Mouse (Mus musculus) left cerebral cortex, adult 18-20 months (tissue): ENCODE data around the gene Scpep1. TPM values are rescaled to one million over a fixed set of nuclear protein-coding genes. Genes with fewer than 3 reads are reported as not detected.
A peak's percentile ranks its signal among the peaks of the same experiment; 100 is the strongest.

Experiments
- DNase-seq, 2 experiments: peaks; one replicate each; pipeline ENCODE4 v3.0.0; 2021 to 2022; ENCODE audit warnings: low spot score in 2 of 2, mixed read lengths in 1 of 2
- total RNA-seq, 2 experiments: library from RNA; stranded (reverse); gene quantifications; 2 replicates each; pipeline ENCODE4 v1.2.3; 2021

The Scpep1 gene
- total RNA-seq, 2 experiments from 2014 or later = 19.2 to 20.4 TPM

DNA sequence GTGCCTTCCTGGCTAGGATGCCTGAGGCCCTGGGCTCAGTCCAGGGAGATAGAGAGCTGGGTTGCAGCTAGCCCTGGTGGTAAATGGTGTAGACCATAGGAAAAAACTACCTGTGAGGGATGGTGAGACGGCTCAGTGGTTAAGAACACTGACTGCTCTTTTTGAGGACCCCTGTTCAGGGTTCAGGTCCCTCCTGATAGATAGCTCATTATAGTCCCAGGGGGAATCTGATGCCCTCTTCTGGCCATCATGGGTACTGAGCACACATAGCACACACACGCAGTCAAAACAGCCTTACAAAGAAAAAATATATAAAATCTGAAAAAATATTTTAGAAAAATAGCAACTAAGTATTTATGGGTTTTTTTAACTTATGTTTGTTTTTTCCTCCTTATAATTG lies 21.1 kb upstream of the Scpep1 start:
- DNase-seq = no peak

DNA sequence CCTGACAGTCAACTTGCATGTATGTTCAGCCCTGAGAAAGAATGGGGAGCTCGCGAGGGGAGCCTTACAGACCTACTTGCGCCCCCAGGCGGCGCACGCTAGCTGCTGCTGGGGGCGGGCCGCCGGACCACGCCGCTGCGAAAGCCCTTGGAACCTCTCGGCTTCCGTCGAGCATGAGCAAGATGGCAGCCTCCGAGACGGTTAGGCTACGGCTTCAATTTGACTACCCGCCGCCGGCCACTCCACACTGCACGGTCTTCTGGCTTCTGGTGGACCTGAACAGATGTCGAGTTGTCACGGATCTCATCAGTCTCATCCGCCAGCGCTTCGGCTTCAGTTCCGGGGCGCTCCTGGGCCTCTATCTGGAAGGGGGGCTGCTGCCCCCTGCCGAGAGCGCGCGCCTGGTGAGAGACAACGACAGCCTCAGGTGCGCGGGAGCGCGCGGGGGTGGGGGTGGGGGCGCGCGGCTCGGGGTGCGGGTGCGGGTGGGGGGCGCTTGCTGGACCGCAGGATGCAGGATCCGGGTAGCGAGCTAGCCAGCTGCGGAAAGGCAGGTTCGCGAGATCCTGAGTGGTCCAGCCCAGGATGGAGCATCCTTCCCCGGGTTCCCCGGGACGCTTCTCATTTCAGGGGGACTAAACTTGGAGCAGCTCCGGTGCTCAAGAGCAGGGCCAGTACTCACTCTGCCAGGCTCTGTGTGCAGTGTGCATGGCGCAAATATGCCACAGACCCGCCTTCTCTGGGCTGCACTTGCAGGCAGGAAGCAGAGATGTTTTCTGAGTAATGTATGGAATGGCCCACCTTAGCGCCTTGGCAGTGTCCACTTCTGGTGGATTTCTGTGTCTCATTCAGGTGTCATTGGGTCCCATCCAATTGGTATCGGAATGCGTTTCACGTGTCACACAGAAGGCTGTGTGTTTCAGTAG lies 18.8 kb upstream of the Scpep1 start:
- peak; percentile 97 for DNase-seq

DNA sequence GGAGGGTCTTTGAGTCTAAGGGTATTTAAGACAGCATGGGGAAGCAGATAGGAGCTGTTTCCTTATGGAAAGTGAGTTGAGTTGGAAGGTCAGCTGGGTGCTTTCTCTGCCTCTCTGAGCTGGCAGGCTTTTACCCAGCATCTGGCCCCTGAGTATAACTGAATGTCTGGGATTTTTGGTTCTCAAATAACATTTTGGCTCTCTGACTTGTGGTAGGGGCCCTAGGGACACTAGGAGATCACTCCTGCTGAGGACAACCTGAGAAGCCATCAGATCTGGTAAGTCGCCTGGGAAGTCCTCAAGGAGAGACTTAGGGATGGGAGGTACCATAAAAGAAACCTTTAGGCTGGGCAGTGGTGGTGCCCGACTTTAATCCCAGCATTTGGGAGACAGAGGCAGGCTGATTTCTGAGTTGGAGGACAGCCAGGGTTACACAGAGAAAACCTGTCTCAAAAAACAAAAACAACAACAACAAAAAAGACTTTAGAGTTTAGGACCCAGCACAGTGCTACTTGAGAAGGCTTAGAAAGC lies 15.0 kb upstream of the Scpep1 start, which contains the start of gene Coil:
TSS of gene Coil (plus strand) at position 51 of the 531 bp plus-strand sequence.
- peak in 1 of 2 experiments; percentile 13 for DNase-seq

DNA sequence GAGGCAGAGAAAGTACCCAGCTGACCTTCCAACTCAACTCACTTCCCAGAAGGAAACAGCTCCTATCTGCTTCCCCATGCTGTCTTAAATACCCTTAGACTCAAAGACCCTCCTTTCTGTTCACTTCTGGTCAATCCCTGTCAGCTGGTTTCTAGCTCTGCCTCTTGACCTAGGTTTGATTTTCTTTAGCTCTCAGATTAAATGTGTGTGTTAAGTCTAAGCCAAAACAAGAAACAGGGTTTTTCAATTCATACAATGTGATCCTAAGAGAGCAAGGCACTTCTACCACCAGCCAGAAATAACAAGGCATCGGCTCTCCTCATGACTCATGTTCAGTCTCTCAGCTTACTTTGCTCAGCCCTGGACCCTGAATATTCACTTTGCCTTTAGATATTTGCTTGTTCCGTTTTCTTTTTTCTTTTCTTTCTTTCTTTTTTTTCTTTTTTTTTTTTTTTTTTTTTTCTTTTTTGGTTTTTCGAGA lies 11.7 kb upstream of the Scpep1 start, which contains the start of gene Elobl:
TSS of gene Elobl (minus strand) at position 51 of the 481 bp plus-strand sequence.
- DNase-seq = no peak

DNA sequence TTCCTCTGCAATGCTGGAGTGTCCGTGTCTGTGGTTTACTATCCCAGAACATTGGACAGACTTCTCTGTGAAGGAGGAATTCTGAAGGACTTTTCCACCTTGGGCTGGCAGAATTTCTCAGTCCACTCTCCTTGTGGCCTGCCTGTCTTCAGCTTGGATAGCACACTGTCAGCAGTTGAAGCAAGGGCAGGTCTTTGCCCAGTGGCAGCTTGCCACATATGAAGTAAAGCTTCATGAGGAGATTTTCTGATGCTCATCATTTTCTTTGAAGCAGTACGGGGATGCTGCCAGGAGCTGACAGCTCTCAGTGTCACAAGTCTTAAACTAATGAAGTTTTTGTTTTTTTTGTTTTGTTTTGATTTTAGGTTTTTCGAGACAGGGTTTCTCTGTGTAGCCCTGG lies 3.6 kb upstream of the Scpep1 start:
- DNase-seq = no peak

DNA sequence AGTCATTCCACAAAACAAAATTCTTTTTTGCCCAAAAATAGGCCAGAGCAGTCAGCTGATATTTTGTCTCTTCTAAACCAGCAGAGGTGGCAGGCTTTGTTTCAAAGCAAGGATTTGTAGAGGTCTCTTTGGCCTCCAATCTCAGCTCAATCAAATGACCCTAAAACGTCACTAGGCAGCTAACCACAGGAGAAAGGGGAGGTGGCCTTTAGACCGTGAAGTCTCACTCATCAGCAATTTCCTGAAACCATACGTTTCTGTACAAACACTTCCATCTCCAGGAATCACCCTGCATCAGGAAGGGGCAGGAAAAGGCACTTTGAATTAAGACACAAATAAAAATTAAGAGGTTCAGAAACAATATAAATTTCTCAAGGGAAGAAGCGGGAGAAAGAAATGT lies 462 bp downstream of the Scpep1 start:
- DNase-seq = no peak

DNA sequence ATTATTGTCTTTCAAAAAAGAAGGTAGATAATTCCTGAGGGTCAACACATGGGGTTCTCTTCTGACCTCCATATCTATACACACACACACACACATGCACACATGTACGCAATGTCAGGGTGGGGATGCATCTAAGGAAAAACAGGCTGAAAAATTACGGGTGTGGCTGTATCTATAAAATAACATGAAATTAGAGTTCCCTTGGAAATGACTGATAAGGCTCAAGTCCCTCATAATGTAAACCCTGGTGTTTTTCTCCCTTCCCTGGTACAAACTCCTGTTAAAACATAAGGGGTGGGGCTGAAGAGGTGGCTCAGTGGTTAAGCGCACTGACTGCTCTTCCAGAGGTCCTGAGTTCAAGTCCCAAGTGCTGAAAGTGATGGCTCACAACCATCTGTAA lies 1.7 kb downstream of the Scpep1 start:
- DNase-seq = no peak

DNA sequence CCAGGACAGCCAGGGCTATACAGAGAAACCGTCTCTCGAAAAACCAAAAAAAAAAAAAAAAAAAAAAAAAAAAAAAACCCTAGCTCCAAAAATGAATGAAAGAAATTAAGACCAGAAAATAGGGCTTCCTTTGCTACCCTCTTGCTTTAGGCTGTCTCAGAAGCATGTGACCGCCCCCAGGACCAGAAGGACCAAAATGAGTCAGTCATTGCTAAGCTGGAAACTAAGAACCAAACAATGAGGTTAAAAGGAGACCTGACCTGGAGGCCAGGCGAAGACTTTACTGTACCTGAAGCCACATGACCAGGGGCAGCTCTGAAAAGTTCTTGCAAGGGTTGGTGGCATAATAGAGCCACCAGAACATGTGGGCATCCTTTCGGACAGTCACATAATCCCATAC lies 3.1 kb downstream of the Scpep1 start:
- DNase-seq = no peak

DNA sequence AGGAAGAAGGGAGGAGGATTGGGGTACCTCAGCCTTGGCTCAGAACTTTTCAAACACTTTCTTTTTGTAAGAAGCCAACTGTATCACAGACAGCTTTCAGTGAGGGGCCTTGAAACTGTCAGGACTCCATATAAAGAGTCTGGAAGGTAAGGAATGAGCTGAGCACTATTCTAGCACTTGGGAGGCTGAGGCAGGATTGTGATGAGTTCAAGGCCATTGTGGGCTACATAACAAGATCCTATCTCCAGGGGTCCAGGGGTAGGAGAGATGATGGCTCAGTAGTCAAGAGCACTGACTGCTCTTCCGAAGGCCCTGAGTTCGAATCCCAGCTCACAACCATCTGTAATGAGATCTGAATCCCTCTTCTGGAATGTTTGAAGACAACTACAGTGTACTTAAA lies 3.7 kb downstream of the Scpep1 start:
- no peak for DNase-seq

DNA sequence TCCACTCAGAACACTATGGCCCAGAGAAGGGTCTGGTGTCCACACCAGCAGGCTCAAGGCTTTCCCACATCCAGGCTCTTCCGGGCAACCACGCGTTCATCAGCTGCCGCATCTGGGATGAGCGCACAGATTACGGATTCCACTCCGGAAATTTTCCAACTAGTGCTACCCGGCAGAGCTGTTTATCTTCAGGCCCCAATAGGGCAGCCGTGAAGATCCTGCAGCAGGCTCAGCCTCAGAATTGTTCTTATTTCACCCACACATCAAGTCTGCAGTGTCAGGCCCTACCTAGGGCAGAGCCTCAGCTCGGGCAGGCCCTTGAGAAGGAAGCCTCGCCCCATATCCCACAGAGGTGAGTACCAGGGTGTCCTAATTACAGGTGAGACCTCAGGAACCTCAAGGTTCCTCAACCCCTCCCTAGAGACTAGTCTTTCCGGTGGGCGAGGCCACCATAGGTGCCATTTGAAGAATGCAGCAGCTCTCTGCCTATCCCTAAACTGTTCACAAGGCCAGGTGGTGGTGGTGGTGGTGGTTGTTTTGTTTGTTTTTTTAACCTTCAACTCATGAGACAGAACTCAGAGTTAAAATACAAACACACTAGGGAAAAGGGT lies 4.5 kb downstream of the Scpep1 start:
- no peak for DNase-seq

DNA sequence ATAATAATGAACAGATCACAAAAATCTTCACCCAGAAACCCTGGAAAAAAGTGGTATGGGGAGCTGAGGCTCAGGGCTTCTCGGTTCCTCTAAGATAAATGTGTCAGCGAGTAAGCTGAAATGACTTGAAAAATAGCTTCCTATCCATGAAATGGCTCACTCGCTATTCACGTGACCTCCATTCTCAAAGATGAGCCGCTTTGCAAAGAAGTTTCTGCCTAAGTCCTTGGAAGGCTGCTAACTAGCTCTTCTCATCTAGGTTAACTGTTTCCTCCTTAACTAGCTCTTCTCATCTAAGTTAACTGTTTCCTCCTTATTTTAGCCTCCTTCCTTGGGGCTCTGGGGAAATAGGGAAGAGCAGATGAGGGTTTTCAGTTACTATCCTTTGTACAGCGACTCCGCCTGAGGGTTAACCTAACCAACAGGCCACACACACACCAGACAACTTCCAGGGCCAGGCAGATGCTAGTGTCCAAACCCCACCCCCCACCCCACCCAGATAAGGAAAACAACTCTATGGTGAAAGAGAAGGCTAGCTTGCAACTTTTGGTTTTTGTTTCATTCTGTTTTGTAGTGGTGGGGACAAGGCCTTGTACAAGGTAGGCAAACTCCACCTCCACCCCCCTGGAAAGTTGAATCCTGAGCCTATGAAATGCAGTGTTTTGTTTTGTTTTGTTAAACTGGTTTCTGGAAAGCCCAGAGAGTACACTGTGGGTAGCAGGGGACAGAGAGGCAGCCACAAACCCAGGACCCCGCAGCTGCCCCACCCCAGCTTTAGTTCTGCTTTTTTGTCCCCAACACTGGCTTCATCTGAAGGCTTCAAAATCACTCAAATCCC lies 5.2 kb downstream of the Scpep1 start:
- no peak for DNase-seq

DNA sequence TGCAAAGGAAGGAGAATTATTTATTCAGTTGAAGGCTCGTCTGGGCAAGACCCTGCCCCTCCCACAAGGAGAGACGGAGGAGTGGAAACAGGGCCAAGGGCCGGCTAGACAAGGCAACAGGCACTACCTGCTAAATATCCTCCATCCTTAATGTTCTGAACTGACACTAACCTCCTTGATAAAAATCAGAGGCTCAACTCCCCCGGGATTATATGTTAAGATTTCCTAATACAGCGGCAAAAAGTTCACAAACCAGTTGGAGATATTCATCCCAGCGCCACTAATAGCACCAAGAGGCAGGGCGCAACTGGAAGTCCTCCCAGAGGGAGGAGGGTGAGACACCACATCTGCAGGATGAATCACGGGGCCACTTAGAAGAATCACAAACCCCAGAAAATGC lies 6.4 kb downstream of the Scpep1 start:
- no peak for DNase-seq

DNA sequence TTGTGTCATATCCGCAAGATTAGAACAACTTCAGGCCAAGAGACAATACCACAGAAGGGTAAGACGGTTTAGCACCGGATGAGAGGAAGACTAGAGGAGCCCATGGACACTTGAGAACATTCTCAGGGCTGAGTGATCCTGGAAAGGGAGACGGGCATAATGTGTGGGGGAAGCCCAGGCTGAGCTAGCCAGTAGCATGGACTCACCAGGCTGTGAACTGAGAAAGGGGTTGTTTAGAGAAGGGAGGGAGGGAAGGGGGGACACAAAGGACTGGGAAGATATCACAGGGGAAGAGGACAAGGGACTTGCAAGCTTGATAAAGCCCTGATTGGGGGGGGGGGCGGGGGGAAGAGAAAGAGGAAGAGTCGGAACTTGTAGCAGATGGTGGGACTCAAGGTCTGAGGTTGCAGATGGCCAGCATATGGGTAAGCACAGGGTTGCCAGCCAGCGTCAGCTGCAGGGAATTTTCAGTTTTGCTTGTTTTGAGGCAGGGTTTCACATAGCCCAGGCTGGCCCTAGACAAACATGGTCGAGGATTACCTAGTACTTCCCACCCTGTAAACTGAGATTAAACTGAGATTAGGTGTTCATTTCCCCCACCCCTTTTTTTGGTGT lies 9.2 kb downstream of the Scpep1 start:
- DNase-seq = no peak

DNA sequence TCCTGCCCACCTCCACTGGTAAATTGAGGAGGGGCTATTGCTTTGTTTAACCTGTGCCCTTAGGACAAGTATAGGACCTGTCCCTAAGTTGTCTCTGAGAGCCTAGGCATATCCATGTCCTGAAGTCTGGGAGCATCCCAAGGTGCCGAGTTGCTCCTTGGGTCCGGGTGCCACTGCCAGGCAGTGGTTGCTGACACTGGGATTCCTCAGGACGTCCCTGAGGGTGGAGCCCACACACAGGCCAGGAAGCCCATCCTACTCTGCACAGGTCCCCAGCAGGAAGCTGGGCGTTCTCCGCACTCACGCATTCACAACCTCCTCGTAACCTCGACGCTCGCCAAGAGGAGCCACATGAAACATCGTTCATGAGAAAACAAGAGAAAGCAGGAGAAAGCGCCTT lies 13.8 kb downstream of the Scpep1 start:
- no peak for DNase-seq

DNA sequence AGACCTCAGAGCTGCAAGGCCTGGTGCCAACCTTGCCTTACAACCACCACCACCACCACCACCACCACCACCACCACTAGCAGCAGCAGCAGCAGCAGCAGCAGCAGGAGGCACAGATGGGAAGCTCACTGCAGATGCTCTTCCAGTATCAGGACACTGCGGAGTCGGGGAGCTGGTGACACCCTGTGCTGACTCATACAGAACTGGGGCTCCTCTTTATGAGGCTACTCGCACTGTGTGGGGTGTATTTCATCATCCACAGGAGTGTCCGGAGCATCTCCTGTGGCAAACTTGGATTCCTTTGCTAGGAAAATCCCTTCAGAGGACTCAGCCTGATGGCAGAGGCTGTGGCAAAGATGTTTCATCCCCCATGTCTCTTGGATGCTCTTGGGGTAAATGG lies 15.6 kb downstream of the Scpep1 start:
- peak; percentile 43 to 49 for DNase-seq

DNA sequence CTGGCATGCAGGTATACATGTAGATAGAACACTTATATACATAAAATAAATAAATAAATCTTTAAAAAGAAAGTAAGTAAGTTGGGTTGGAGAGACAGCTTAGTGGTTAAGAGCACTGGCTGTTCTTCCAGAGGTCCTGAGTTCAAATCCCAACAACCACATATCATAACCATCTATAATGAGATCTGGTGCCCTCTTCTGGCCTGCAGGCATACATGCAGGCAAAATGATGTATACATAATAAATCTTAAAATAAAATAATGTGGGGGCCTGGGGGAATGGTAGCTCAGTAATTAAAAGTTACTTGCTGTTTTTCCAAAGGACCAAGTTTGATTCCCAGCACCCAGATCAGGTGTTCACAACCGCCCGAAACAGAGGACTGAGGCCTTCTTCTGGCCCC lies 16.5 kb downstream of the Scpep1 start:
- DNase-seq = no peak

DNA sequence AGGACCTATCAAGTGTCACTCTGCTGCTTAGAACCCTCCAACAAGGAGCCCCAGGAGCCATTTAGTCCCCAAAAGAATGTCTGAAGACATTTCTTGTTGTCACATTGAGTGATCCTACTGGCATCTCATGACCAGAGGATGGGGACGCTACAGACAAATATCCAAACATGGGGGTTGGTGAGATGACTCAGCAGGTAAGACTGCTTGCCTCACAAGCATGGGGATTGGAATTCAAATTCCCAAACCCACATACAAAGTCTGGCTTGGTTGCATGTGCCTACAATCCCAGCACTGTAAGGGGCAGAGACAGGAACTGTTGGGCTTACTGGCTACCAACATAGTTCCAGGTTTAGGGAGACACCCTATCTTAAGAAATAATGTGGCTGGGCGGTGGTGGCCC lies 17.4 kb downstream of the Scpep1 start:
- DNase-seq = no peak

DNA sequence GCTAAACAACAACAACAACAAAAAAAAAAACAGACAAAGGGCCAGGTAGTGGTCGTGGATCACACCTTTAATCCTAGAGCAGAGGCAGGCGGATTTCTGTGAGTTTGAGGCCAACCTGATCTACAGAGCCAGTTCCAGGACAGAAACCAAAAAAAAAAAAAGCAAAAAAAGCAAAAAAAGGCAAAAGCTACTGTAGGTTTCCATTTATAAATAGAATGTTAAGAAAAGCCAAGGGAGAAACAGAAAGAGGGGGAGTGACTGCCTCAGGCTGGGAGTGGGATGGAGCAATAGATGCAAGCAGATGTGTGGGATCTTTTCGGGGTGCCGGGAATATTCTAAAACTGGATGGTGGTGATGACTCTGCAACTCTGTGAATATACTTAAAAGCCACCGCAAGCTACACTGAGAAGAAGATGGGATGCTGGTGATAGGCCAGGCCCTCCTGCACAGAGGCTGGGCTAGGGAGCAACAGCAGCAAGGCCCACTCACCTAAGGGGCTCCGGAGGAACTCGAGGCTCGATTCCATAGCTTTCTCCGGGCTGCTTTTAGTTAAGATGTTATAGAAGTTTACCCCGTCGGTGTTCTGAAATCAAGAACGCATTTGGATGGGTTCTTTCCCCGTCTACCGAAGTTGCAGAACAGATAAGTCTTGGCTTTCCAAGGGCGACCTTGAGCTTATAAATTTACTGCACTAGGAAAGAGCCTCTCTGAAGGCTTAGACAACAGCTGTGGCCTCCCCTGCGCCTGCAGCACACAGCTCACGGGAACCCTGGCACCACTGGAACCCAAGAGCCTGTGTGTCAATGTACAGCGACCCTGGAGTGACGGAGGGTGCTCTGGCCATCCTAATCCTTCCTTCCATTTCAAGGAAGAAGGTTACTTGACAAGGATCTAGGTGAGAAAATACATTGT lies 20.9 kb downstream of the Scpep1 start:
- DNase-seq = peak; percentile 39 to 56

DNA sequence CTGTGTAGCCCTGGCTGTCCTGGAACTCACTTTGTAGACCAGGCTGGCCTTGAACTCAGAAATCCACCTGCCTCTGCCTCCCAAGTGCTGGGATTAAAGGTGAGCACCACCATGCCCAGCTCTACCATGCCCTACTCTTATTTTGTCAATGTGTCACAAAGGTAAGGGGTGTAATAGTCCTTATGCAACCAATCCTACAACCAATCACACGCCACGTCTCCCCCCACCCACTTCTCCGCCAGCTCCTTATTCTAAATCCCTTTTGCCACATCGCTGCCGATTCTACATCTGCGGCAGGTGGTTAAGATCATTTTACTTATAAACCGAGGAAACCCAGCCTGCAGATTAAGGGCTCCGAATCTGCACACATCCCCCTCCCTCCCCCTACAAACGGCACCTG lies 22.2 kb downstream of the Scpep1 start:
- no peak for DNase-seq
